Mouse (Mus musculus) limb, embryonic 10.5 days (tissue): Measurements from ENCODE around the gene Rdh16f2. TPM values are rescaled to one million over a fixed set of nuclear protein-coding genes. Genes with fewer than 3 reads are reported as not detected.
A peak's percentile ranks its signal among the peaks of the same experiment; 100 is the strongest.
"Not testable (repeated sequence)": the region's sequence is repeated elsewhere in the genome, so short reads cannot be mapped to it uniquely, and the experiment has no call there.

Experiments used
- DNase-seq: peaks from one replicate; pipeline ENCODE4 v3.0.0-alpha.2; 2017; ENCODE audit warnings: low spot score
- H3K27ac ChIP-seq: fragments of 300-500 bp; sonication (generic); 2 replicates; pipeline ENCODE4 v1.5.1; 2016; ENCODE audit warnings: mild to moderate bottlenecking
- H3K27me3 ChIP-seq: fragments of 300-500 bp; sonication (generic); 2 replicates; pipeline ENCODE4 v1.6.1; 2016; ENCODE audit warnings: low read depth, mild to moderate bottlenecking; ENCODE audit not compliant: poor library complexity, severe bottlenecking
- H3K36me3 ChIP-seq: fragments of 300-500 bp; sonication (generic); 2 replicates; pipeline ENCODE4 v1.6.1; 2016; ENCODE audit warnings: mild to moderate bottlenecking, moderate library complexity
- H3K4me1 ChIP-seq: fragments of 300-500 bp; sonication (generic); 2 replicates; pipeline ENCODE4 v1.6.1; 2016
- H3K4me3 ChIP-seq: fragments of 300-500 bp; sonication (generic); 2 replicates; pipeline ENCODE4 v1.5.1; 2016; ENCODE audit warnings: mild to moderate bottlenecking, moderate library complexity
- H3K9me3 ChIP-seq: fragments of 300-500 bp; sonication (generic); replicated peaks from 2 replicates; pipeline ENCODE4 v1.6.1; 2016; ENCODE audit warnings: mild to moderate bottlenecking
- WGBS: fragments of 180-500 bp; shearing (Covaris S2); methylation state at CpG from one replicate; pipeline ENCODE4 v1.1.7; 2016; 5-methylcytosine and 5-hydroxymethylcytosine counted together
- polyA plus RNA-seq: library from polyadenylated mRNA; unstranded; fragments of >200 nt; fragmentation: Nextera tagmentation; extraction: Ambion mirVana; gene quantifications from 2 replicates; pipeline ENCODE4 v1.2.1, GENCODE M21; 2016

Rdh16f2 gene
- not detected in 2 replicates for polyA plus RNA-seq

DNA sequence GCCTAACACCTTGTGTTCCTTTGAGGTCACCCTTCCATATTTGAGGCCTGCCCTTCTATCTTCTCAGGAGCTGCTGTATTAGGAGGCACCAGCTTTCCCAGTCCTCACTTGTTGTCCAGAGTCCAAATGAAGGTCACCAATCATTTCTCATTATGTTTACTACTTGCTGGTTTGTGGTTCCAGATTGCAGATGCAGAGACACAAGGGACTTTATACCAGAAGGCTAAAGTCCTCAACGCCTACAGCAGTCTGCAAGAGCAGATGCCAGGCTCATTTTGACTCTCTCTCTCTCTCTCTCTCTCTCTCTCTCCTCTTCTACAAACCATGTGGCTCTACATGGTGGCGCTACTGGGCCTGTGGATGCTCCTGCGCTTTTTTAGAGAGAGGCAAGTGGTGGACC is at the start of gene Rdh16f2:
Gene Rdh16f2 (plus strand): TSS at position 243 of the 400 bp plus-strand sequence.
- Histone ChIP-seq H3K27ac (no peak within 1 kb of the TSS), H3K9me3 (no peaks in the 10 kb centered on the region), H3K27me3 (no peaks in the 10 kb centered on the region), H3K4me3 (no peak within 1 kb of the TSS), H3K4me1 (no peaks in the 10 kb centered on the region), H3K36me3 (no peaks in the 10 kb centered on the region)
- 83% methylated on average over 3 of the region's 3 CpGs for WGBS
- DNase-seq = no peak

DNA sequence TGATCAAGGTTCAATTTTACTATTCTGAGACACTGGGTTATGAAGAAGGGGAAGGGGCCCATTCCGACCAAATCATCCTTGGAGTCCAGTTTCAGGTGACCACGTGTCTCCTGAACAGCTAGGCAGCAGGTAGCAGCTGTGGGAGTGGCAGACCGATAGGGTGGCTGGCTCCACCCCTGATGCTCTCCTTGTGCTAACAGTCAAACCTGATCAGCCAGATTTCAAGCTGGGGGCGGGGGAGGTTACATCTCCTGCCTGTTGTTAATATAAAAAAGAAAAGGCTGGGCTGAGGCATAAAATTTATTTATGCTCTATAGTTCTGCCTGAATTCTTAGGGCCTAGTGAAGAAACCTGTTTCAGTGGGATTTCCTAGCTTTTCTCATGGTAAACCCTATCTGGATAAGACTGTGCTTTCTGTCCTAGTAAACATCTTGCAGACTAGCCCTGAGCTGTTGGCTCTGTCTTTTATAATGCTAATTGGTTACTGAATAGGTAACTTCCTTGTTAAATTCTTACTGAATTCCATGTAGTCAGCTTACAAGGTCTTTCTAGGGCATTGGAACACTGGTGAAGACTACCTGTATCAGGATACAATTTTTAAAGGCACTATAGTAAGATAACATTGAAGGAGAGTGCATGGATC is 48.9 kb upstream of the Rdh16f2 start:
- H3K36me3 ChIP-seq, H3K4me1 ChIP-seq, DNase-seq, H3K27me3 ChIP-seq, H3K9me3 ChIP-seq, H3K4me3 ChIP-seq, H3K27ac ChIP-seq: not testable (repeated sequence)
- WGBS = 76% methylated on average over 4 of the region's 4 CpGs

DNA sequence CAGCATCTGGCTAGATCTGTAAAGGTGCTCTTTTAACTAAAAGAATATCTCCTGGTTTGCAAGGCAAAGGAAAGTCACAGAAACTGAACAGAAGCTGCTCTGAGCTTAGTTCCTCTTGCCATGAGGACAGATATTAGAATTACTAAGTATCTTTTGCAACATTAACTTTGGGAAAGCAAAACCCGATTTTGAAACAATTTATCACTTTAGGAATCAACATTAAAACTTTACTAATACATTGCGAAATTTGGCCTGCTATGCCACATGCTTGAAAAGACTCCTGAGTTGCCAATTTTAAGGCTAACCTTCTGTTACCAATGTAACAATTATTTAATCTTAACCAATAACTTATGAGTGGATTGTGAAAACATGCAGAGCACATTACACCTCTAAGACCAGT is 44.5 kb upstream of the Rdh16f2 start:
- not testable (repeated sequence) for H3K9me3 ChIP-seq, H3K27me3 ChIP-seq, H3K27ac ChIP-seq, DNase-seq, H3K4me1 ChIP-seq, H3K4me3 ChIP-seq, H3K36me3 ChIP-seq
- WGBS = 88% methylated on average over 2 of the region's 2 CpGs

DNA sequence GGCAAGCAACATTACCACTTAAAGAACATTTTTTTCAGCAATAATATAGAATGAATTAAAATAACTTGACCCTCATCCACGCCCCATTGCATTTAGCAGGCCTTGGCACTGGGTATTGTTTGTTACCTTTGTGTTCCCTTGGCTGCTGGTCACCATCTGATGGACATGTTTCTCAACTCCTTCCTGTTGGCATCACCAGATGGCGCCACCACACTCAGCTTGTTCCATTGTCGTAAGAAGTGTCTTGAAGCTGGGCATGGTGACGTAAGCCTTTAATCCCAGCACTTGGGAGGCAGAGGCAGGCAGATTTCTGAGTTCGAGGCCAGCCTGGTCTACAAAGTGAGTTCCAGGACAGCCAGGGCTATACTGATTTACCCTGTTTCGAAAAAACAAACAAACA is 40.9 kb upstream of the Rdh16f2 start:
- no peak overlapping the region for H3K4me3 ChIP-seq
- H3K9me3 ChIP-seq = 0 out of 2 replicates have a peak, but pooled peaks cover 2% of the 10 kb centered on the region
- 81% methylated on average over 6 of the region's 6 CpGs for WGBS
- H3K36me3 ChIP-seq = no peaks in the 10 kb centered on the region
- no peak overlapping the region for H3K27ac ChIP-seq
- peak; percentile 31 for DNase-seq
- H3K27me3 ChIP-seq = no peaks in the 10 kb centered on the region
- H3K4me1 ChIP-seq = no peaks in the 10 kb centered on the region

DNA sequence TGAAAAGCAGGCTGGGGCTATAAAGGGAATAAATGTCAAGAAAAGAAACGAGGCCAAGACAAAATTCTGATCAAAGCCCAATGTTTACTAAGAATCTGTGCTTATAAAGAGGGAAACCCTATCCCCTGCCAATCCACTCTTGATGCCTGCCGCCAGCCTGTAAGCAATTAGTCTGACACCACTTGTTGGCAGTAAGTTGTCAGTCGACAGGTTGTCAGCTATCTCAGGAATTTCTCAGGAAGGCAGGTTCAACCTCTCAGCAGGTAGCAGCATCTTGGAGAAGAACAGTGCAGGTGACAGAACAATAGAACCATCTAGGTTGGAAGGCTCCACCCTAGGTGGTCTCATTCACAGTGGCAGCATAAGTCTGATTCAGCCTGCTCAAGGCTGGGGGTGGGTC is 37.2 kb upstream of the Rdh16f2 start:
- WGBS = 74% methylated on average over 3 of the region's 3 CpGs
- Histone ChIP-seq H3K36me3 (no peaks in the 10 kb centered on the region), H3K9me3 (no peaks in the 10 kb centered on the region), H3K4me3 (no peak overlapping the region), H3K27ac (no peak overlapping the region), H3K4me1 (no peaks in the 10 kb centered on the region), H3K27me3 (no peaks in the 10 kb centered on the region)
- no peak for DNase-seq

DNA sequence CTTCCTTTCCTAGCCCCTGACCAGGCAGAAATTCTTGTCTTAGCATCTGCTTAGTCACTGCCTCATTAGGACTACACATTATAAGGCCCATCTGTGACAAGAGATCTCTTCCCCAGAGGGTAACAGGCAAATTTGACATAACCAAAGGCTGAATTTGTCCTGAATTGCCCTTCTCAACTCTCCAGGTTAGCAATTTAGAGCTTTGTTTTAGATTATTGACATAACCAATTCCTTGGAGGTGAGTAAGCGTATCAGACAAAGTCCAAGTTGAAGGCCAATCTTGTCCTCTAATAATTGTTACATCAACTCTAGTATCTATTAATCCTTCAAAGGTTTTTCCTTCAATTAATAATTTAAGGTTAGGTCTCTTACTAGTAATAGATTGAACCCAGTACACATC is 32.1 kb upstream of the Rdh16f2 start:
- not testable (repeated sequence) for H3K27me3 ChIP-seq, H3K36me3 ChIP-seq, H3K27ac ChIP-seq, H3K9me3 ChIP-seq, H3K4me1 ChIP-seq, H3K4me3 ChIP-seq, DNase-seq
- 92% methylated on average over 1 of the region's 1 CpGs for WGBS

DNA sequence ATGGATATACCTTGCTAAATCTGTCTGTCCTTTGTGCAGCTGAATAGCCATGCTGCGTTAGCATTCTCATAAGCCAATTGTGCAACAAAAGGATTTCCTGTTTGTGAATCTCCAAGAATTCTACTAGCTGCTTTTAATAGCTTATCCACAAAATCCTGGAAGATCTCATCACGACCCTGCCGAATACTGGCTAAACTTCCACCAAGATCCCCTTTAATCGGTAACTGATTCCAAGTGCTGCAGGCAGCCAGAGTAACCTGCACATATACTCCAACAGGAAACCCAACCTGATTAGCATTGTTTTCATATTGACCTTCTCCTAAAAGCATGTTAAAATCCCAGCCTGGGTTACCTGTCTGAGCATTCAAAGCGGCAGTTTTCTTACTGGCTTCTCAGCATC is 31.0 kb upstream of the Rdh16f2 start:
- Histone ChIP-seq H3K36me3 (no peaks in the 10 kb centered on the region), H3K9me3 (no peaks in the 10 kb centered on the region), H3K4me3 (no peak overlapping the region), H3K4me1 (no peaks in the 10 kb centered on the region), H3K27ac (no peak overlapping the region), H3K27me3 (no peaks in the 10 kb centered on the region)
- 88% methylated on average over 5 of the region's 5 CpGs for WGBS
- DNase-seq = no peak

DNA sequence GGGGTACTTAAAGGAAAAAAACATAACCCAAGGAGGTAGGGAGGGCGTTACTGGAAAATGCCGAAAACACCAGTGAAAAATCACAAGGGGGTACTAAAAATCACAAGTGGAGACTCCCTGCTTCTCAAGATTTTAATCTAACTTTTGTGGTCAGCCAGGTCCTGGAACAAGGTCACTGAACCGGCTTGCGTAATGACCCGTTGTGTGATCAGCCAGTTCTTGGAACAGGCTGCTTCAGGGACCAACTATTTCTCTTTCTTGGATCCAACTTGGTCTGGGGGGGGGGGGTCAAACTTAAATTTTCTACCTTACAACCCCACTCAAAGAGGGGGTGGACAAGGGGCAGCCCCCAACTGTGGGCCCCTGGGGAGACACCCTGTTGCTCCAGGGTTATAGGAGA is 28.5 kb upstream of the Rdh16f2 start:
- H3K27me3 ChIP-seq, H3K9me3 ChIP-seq: not testable (repeated sequence)

DNA sequence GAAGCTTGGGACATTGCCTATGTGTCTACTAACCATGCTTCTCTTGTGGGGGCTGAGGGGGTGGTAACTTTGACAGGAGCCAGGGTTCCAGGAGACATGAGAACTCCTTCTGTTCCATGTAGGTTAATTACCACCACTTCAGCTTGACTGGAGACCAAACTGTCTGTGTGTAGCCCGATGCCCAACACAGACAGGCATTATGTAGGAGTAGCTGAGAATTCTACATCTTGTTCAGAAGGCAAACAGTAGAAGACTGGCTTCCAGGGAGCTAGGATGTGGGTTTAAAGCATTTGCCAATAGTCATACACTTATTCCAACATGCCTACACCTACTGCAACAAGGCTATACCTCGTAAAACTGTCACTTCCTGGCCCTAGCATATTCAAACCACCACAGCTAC is 27.7 kb upstream of the Rdh16f2 start:
- Histone ChIP-seq H3K27ac (no peak overlapping the region), H3K27me3 (no peaks in the 10 kb centered on the region), H3K36me3 (no peaks in the 10 kb centered on the region), H3K4me3 (no peak overlapping the region), H3K4me1 (no peaks in the 10 kb centered on the region), H3K9me3 (no peaks in the 10 kb centered on the region)
- WGBS = 85% methylated on average over 2 of the region's 2 CpGs
- DNase-seq = no peak

More for the DNA sequence above, 28.5 kb upstream of the Rdh16f2 start:
- H3K36me3 ChIP-seq, H3K4me1 ChIP-seq, H3K27ac ChIP-seq, H3K4me3 ChIP-seq, DNase-seq: not testable (repeated sequence)
- WGBS = 92% methylated on average over 5 of the region's 5 CpGs

DNA sequence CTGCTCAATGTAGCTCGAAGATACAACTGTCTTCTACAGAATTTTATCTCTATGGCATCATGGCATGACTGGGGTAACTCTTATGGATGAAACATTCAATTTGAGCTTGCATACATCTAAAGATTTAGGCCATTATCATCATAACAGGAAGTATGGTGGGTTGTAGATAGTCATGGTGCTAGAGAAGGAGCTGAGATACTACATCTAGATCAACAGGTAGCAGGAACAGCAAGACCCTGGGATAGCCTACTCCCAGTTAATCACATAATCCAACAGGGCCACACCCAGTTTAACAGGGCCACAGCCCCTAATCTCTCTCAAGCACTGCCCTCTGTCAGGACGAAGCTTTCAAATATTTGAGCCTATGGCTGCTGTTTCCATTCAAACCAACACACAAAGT is 25.5 kb upstream of the Rdh16f2 start:
- 75% methylated on average over 2 of the region's 2 CpGs for WGBS
- no peaks in the 10 kb centered on the region for H3K27me3 ChIP-seq

DNA sequence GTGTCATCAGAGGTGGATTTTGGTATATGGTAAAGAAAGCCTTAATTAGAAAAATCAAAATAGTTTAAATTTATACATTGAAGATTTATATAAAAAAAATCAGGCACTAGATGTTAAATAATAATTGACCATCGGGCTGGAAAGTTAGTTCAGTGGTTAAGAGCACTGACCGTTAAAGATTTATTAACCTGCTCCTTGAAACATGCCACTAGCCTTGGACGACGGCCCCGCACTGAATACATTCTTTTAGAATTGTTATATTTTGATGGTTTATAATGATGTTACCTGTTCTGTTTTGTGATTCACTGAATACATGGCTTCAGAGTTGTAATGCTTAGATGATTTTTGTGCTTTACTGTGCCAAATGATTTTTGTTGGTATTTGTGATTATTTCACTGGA is 20.3 kb upstream of the Rdh16f2 start:
- not testable (repeated sequence) for H3K4me3 ChIP-seq, H3K27me3 ChIP-seq, H3K9me3 ChIP-seq, H3K4me1 ChIP-seq, DNase-seq, H3K27ac ChIP-seq, H3K36me3 ChIP-seq
- WGBS = 95% methylated on average over 5 of the region's 5 CpGs

More for the DNA sequence above, 25.5 kb upstream of the Rdh16f2 start:
- Histone ChIP-seq H3K36me3 (no peaks in the 10 kb centered on the region), H3K27ac (no peak overlapping the region), H3K4me3 (no peak overlapping the region), H3K9me3 (no peaks in the 10 kb centered on the region), H3K4me1 (no peaks in the 10 kb centered on the region)
- DNase-seq = no peak

DNA sequence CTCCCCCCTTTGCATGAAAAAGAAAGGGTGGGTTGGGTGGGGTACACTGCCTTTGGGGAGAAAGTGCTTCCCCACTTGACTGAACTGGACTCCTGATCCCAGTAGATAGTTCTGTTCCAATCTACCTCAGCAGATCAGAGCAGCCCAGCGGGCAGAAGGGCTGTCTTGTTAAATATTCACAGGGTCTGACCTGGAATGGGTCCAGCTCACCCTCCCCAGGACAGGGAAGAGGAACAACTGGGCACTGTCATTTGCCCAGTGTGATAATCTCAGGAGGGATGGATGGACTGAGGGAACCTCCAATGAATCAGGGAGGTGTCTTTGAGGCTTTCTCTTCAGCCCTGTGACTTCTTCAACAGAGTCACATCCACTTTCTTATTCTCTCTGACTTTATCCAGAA is 18.2 kb upstream of the Rdh16f2 start:
- no peak for DNase-seq
- Histone ChIP-seq H3K4me1 (no peaks in the 10 kb centered on the region), H3K36me3 (no peaks in the 10 kb centered on the region), H3K27ac (no peak overlapping the region), H3K4me3 (no peak overlapping the region), H3K9me3 (no peaks in the 10 kb centered on the region), H3K27me3 (no peaks in the 10 kb centered on the region)
- WGBS = 97% methylated on average over 1 of the region's 1 CpGs

DNA sequence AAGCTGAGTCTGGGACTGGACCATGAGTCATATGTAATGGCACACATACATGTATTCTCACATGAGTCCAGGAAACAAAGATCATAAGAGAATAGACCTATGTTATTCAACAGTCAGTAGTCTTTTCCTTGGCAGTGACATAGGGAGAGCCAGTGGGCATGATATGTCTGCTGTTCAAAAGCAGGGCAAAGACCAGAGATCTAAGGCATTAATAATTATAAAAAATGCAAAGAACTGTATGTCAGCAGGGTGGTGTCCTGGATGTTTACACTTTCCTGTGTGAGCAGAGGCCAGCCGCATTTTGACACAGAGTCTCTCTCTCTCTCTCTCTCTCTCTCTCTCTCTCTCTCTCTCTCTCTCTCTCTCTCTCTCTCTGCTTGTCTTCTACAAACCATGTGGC is 16.6 kb upstream of the Rdh16f2 start, which contains the start of gene Rdh19:
Gene Rdh19 (plus strand): TSS at position 301 of the 400 bp plus-strand sequence.
- no peak within 1 kb of the TSS for H3K4me3 ChIP-seq
- 77% methylated on average over 1 of the region's 1 CpGs for WGBS

DNA sequence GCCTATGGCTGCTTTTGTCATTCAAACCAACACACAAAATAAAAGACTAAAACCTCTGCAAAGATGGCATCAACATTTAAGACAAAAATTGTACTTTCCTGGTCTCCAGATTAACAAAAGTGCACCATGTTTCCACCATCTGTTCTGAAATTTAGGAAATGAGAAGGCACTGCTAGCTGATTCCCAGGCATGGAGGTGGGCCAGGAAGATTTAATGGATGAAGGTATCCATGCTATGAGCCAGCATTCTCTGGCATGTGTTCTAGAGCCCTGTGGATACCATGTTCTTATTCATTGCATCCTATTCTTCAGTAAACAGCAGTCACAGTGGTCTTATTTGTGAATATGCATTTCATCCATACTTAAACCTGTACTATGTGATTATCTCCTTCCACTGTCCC is 9.9 kb upstream of the Rdh16f2 start:
- Histone ChIP-seq H3K36me3 (no peaks in the 10 kb centered on the region), H3K27me3 (no peaks in the 10 kb centered on the region), H3K9me3 (no peaks in the 10 kb centered on the region), H3K4me1 (no peaks in the 10 kb centered on the region), H3K4me3 (no peak overlapping the region), H3K27ac (no peak overlapping the region)
- DNase-seq = no peak

More for the DNA sequence above, 16.6 kb upstream of the Rdh16f2 start, which contains the start of gene Rdh19:
- H3K36me3 ChIP-seq = no peaks in the 10 kb centered on the region
- no peaks in the 10 kb centered on the region for H3K9me3 ChIP-seq
- H3K27ac ChIP-seq = no peak within 1 kb of the TSS
- no peaks in the 10 kb centered on the region for H3K4me1 ChIP-seq
- DNase-seq = no peak
- no peaks in the 10 kb centered on the region for H3K27me3 ChIP-seq
